Mouse (Mus musculus): ENCODE results near the gene Nin. TPM values are rescaled to one million over a fixed set of nuclear protein-coding genes. Genes with fewer than 3 reads are reported as not detected.

Gene Nin
- polyA plus RNA-seq, 1 experiment from 2014 or later, result 20.3 TPM

GRCm38 (mm10) chr12:70103257-70103656 lies 10.3 kb downstream of the Nin start:
- Histone ChIP-seq H3K27ac (ENCODE audit: low read depth, low read length) (no peak overlapping the region), H3K4me2 (replicated peaks; ENCODE audit: low read depth, low read length) (no peak overlapping the region), H3K9me3 (ENCODE audit: control insufficient read depth, low read length) (no peaks in the 10 kb centered on the region), H3K36me3 (ENCODE audit: control insufficient read depth, insufficient read depth, low read length) (peaks cover 5% of the 10 kb centered on the region; the same call in 1 of the 2 replicates), H3K4me1 (ENCODE audit: control insufficient read depth, insufficient read depth, low read length) (peaks cover 24% of the 10 kb centered on the region), H3K27me3 (ENCODE audit: control insufficient read depth, insufficient read depth, low read length) (no peaks in the 10 kb centered on the region), H3K4me3 (ENCODE audit: low read length) (no peak overlapping the region), H3K9ac (ENCODE audit: low read depth, low read length) (no peak overlapping the region)
- 82% methylated on average over 4 of the region's 4 CpGs for WGBS
- no peak for ATAC-seq (ENCODE audit: low FRiP score, low TSS enrichment)

- ATAC-seq (ENCODE audit: low FRiP score, low TSS enrichment), result no peak
- no peaks in the 10 kb centered on the region for H3K27me3 ChIP-seq (ENCODE audit: control insufficient read depth, insufficient read depth, low read length)
- whole genome bisulfite sequencing, result 88% methylated on average over 9 of the region's 9 CpGs
These were observed 11.1 kb downstream of the Nin start for GRCm38 (mm10) chr12:70102426-70102825.

GRCm38 (mm10) chr12:70101823-70102222 lies 11.7 kb downstream of the Nin start:
- no peaks in the 10 kb centered on the region for H3K9me3 ChIP-seq (ENCODE audit: control insufficient read depth, low read length)
- no peak for ATAC-seq (ENCODE audit: low FRiP score, low TSS enrichment)
- no peak overlapping the region for H3K9ac ChIP-seq (ENCODE audit: low read depth, low read length)
- 85% methylated on average over 5 of the region's 5 CpGs for WGBS
- H3K4me2 ChIP-seq (replicated peaks; ENCODE audit: low read depth, low read length), result no peak overlapping the region
- H3K27me3 ChIP-seq (ENCODE audit: control insufficient read depth, insufficient read depth, low read length), result no peaks in the 10 kb centered on the region
- peaks cover 5% of the 10 kb centered on the region; the same call in 1 of the 2 replicates for H3K36me3 ChIP-seq (ENCODE audit: control insufficient read depth, insufficient read depth, low read length)
- no peak overlapping the region for H3K27ac ChIP-seq (ENCODE audit: low read depth, low read length)
- H3K4me1 ChIP-seq (ENCODE audit: control insufficient read depth, insufficient read depth, low read length), result peaks cover 24% of the 10 kb centered on the region
- no peak overlapping the region for H3K4me3 ChIP-seq (ENCODE audit: low read length)

More at GRCm38 (mm10) chr12:70102426-70102825, 11.1 kb downstream of the Nin start:
- H3K4me1 ChIP-seq (ENCODE audit: control insufficient read depth, insufficient read depth, low read length), result peaks cover 24% of the 10 kb centered on the region
- H3K36me3 ChIP-seq (ENCODE audit: control insufficient read depth, insufficient read depth, low read length), result peaks cover 5% of the 10 kb centered on the region; the same call in 1 of the 2 replicates
- no peak overlapping the region for H3K9ac ChIP-seq (ENCODE audit: low read depth, low read length)
- no peaks in the 10 kb centered on the region for H3K9me3 ChIP-seq (ENCODE audit: control insufficient read depth, low read length)
- H3K27ac ChIP-seq (ENCODE audit: low read depth, low read length), result no peak overlapping the region
- H3K4me2 ChIP-seq (replicated peaks; ENCODE audit: low read depth, low read length), result no peak overlapping the region
- H3K4me3 ChIP-seq (ENCODE audit: low read length), result no peak overlapping the region

- Histone ChIP-seq H3K36me3 (ENCODE audit: control insufficient read depth, insufficient read depth, low read length) (peaks cover 5% of the 10 kb centered on the region; the same call in 1 of the 2 replicates), H3K4me3 (ENCODE audit: low read length) (no peak overlapping the region), H3K27me3 (ENCODE audit: control insufficient read depth, insufficient read depth, low read length) (no peaks in the 10 kb centered on the region), H3K27ac (ENCODE audit: low read depth, low read length) (no peak overlapping the region), H3K9me3 (ENCODE audit: control insufficient read depth, low read length) (no peaks in the 10 kb centered on the region), H3K4me2 (replicated peaks; ENCODE audit: low read depth, low read length) (no peak overlapping the region), H3K4me1 (ENCODE audit: control insufficient read depth, insufficient read depth, low read length) (peaks cover 10% of the 10 kb centered on the region; the same call in 1 of the 2 replicates), H3K9ac (ENCODE audit: low read depth, low read length) (no peak overlapping the region)
- ATAC-seq (ENCODE audit: low FRiP score, low TSS enrichment), result no peak
- WGBS, result 83% methylated on average over 7 of the region's 7 CpGs
These were observed 15.6 kb downstream of the Nin start for GRCm38 (mm10) chr12:70097901-70098300.

- H3K9me3 ChIP-seq (ENCODE audit: control insufficient read depth, low read length), result no peaks in the 10 kb centered on the region
- peaks cover 5% of the 10 kb centered on the region; the same call in 1 of the 2 replicates for H3K36me3 ChIP-seq (ENCODE audit: control insufficient read depth, insufficient read depth, low read length)
- no peak overlapping the region for H3K4me2 ChIP-seq (replicated peaks; ENCODE audit: low read depth, low read length)
- 92% methylated on average over 3 of the region's 3 CpGs for WGBS
- no peak overlapping the region for H3K27ac ChIP-seq (ENCODE audit: low read depth, low read length)
- no peak for ATAC-seq (ENCODE audit: low FRiP score, low TSS enrichment)
- H3K4me3 ChIP-seq (ENCODE audit: low read length), result no peak overlapping the region
- no peak overlapping the region for H3K9ac ChIP-seq (ENCODE audit: low read depth, low read length)
- no peaks in the 10 kb centered on the region for H3K27me3 ChIP-seq (ENCODE audit: control insufficient read depth, insufficient read depth, low read length)
- peaks cover 10% of the 10 kb centered on the region; the same call in 1 of the 2 replicates for H3K4me1 ChIP-seq (ENCODE audit: control insufficient read depth, insufficient read depth, low read length)
These were observed 16.2 kb downstream of the Nin start for GRCm38 (mm10) chr12:70097316-70097715.

GRCm38 (mm10) chr12:70093266-70093893 lies 20.1 kb downstream of the Nin start:
- WGBS, result 28% methylated on average over 6 of the region's 6 CpGs
- Histone ChIP-seq H3K9me3 (ENCODE audit: control insufficient read depth, low read length) (no peaks in the 10 kb centered on the region), H3K4me2 (replicated peaks; ENCODE audit: low read depth, low read length) (no peak overlapping the region), H3K27me3 (ENCODE audit: control insufficient read depth, insufficient read depth, low read length) (no peaks in the 10 kb centered on the region), H3K4me1 (ENCODE audit: control insufficient read depth, insufficient read depth, low read length) (peaks cover 10% of the 10 kb centered on the region; the same call in 1 of the 2 replicates), H3K36me3 (ENCODE audit: control insufficient read depth, insufficient read depth, low read length) (no peaks in the 10 kb centered on the region; the same call in 1 of the 2 replicates), H3K4me3 (ENCODE audit: low read length) (no peak overlapping the region), H3K27ac (ENCODE audit: low read depth, low read length) (no peak overlapping the region), H3K9ac (ENCODE audit: low read depth, low read length) (no peak overlapping the region)
- peak; percentile 81 for ATAC-seq (ENCODE audit: low FRiP score, low TSS enrichment)

- ATAC-seq (ENCODE audit: low FRiP score, low TSS enrichment), result no peak
- WGBS, result 88% methylated on average over 4 of the region's 4 CpGs
- H3K4me1 ChIP-seq (ENCODE audit: control insufficient read depth, insufficient read depth, low read length), result 0 out of 2 replicates have a peak, but pooled peaks cover 2% of the 10 kb centered on the region
- no peaks in the 10 kb centered on the region; the same call in none of the 2 replicates for H3K36me3 ChIP-seq (ENCODE audit: control insufficient read depth, insufficient read depth, low read length)
- no peak overlapping the region for H3K4me2 ChIP-seq (replicated peaks; ENCODE audit: low read depth, low read length)
- no peaks in the 10 kb centered on the region for H3K27me3 ChIP-seq (ENCODE audit: control insufficient read depth, insufficient read depth, low read length)
- H3K9me3 ChIP-seq (ENCODE audit: control insufficient read depth, low read length), result no peaks in the 10 kb centered on the region
- no peak overlapping the region for H3K9ac ChIP-seq (ENCODE audit: low read depth, low read length)
- H3K27ac ChIP-seq (ENCODE audit: low read depth, low read length), result no peak overlapping the region
- H3K4me3 ChIP-seq (ENCODE audit: low read length), result no peak overlapping the region
These were observed 25.2 kb downstream of the Nin start for GRCm38 (mm10) chr12:70088297-70088696.

- Histone ChIP-seq H3K4me3 (ENCODE audit: low read length) (no peak overlapping the region), H3K4me2 (replicated peaks; ENCODE audit: low read depth, low read length) (no peak overlapping the region), H3K36me3 (ENCODE audit: control insufficient read depth, insufficient read depth, low read length) (no peaks in the 10 kb centered on the region; the same call in none of the 2 replicates), H3K27me3 (ENCODE audit: control insufficient read depth, insufficient read depth, low read length) (no peaks in the 10 kb centered on the region), H3K27ac (ENCODE audit: low read depth, low read length) (no peak overlapping the region), H3K4me1 (ENCODE audit: control insufficient read depth, insufficient read depth, low read length) (no peaks in the 10 kb centered on the region), H3K9ac (ENCODE audit: low read depth, low read length) (no peak overlapping the region), H3K9me3 (ENCODE audit: control insufficient read depth, low read length) (no peaks in the 10 kb centered on the region)
- WGBS, result 83% methylated on average over 3 of the region's 3 CpGs
- no peak for ATAC-seq (ENCODE audit: low FRiP score, low TSS enrichment)
These were observed 28.2 kb downstream of the Nin start for GRCm38 (mm10) chr12:70085351-70085750.

- no peaks in the 10 kb centered on the region; the same call in 1 of the 2 replicates for H3K36me3 ChIP-seq (ENCODE audit: control insufficient read depth, insufficient read depth, low read length)
- H3K9me3 ChIP-seq (ENCODE audit: control insufficient read depth, low read length), result no peaks in the 10 kb centered on the region
- no peak overlapping the region for H3K9ac ChIP-seq (ENCODE audit: low read depth, low read length)
- no peak overlapping the region for H3K4me2 ChIP-seq (replicated peaks; ENCODE audit: low read depth, low read length)
- no peak overlapping the region for H3K27ac ChIP-seq (ENCODE audit: low read depth, low read length)
- H3K4me3 ChIP-seq (ENCODE audit: low read length), result no peak overlapping the region
- ATAC-seq (ENCODE audit: low FRiP score, low TSS enrichment), result no peak
- H3K27me3 ChIP-seq (ENCODE audit: control insufficient read depth, insufficient read depth, low read length), result no peaks in the 10 kb centered on the region
- 92% methylated on average over 5 of the region's 5 CpGs for WGBS
- no peaks in the 10 kb centered on the region for H3K4me1 ChIP-seq (ENCODE audit: control insufficient read depth, insufficient read depth, low read length)
These were observed 29.3 kb downstream of the Nin start for GRCm38 (mm10) chr12:70084198-70084597.

Measured in kidney, embryonic 14.5 days (tissue).